Mouse (Mus musculus) G1E (cell line): ENCODE results near the gene Nbr1.

Source experiments
- CTCF ChIP-seq: IDR thresholded peaks from 2 replicates; pipeline ENCODE4 v1.5.1; 2012; ENCODE audit warnings: low read depth, low read length, inconsistent platforms, mixed read lengths
- GATA1 ChIP-seq: IDR thresholded peaks from 2 replicates; pipeline ENCODE4 v1.6.1; 2012; ENCODE audit warnings: borderline replicate concordance, low read length, inconsistent platforms, mixed read lengths
- GATA2 ChIP-seq: IDR thresholded peaks from 2 replicates; pipeline ENCODE4 v1.6.1; 2012; ENCODE audit warnings: low read depth, low read length, inconsistent platforms, borderline replicate concordance
- POLR2AphosphoS5 ChIP-seq: IDR thresholded peaks from 2 replicates; pipeline ENCODE4 v1.6.1; 2012; ENCODE audit warnings: low read depth, low read length, inconsistent platforms; ENCODE audit not compliant: insufficient replicate concordance
- TAL1 ChIP-seq: conservative IDR thresholded peaks from 2 replicates; pipeline ENCODE4 v1.6.1; 2012; ENCODE audit warnings: low read depth, low read length, inconsistent platforms, mixed read lengths

- no peak for TF ChIP-seq TAL1
- no peak for TF ChIP-seq CTCF
- TF ChIP-seq GATA1: no peak
- no peak for TF ChIP-seq POLR2AphosphoS5
- TF ChIP-seq GATA2: no peak
Observed at GRCm38 (mm10) chr11:101610445-101610844, 58.5 kb downstream of the Nbr1 start.
